Mouse (Mus musculus): ENCODE data around the gene Zfp810. TPM values are rescaled to one million over a fixed set of nuclear protein-coding genes. Genes with fewer than 3 reads are reported as not detected.

Zfp810 gene
- total and polyA plus RNA-seq, 3 experiments, result 4.3 to 6.7 (median 4.3) TPM

DNA sequence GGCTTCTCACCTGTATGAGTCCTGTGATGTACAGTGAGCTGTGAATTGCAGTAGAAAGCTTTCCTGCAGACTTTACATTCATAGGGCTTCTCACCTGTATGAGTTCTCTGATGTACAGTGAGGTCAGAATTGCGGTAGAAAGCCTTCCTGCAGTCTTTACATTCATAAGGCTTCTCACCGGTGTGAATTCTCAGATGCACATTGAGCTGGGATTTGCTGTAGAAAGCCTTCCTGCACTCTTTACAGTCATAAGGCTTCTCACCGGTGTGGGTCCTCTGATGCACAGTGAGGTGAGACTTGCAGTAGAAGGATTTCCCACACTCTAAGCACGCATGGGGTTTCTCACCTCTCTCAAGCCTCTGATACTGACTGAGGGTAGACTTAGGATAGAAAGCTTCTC, 28.7 kb downstream of the Zfp810 start:
- no peak for DNase-seq
- intact Hi-C loops (cut with DNase I), result no loop called here
- Histone ChIP-seq H3K27me3 (ENCODE audit: control insufficient read depth, insufficient read depth, low read length) (0 out of 2 replicates have a peak, but pooled peaks cover 1% of the 10 kb centered on the region), H3K27ac (no peak overlapping the region), H3K36me3 (ENCODE audit: control insufficient read depth, insufficient read depth, low read length) (peaks cover 9% of the 10 kb centered on the region), H3K79me2 (replicated peaks; ENCODE audit: control insufficient read depth, insufficient read depth, low read length) (no peaks in the 10 kb centered on the region), H3K4me1 (ENCODE audit: control insufficient read depth, insufficient read depth, low read length) (no peaks in the 10 kb centered on the region), H3K4me3 (no peak overlapping the region), H3K9ac (ENCODE audit: low read depth, low read length) (no peak overlapping the region)
- WGBS, result over 99% methylated on average over 4 of the region's 4 CpGs
- TF ChIP-seq CTCF (IDR thresholded peaks at IDR 0.05), result no peak
- no peak for TF ChIP-seq EP300 (IDR thresholded peaks at IDR 0.05; ENCODE audit: insufficient read depth, low read depth, low read length)
- TF ChIP-seq POLR2A (IDR thresholded peaks at IDR 0.05; ENCODE audit: insufficient read depth, low read depth, low read length), result no peak

DNA sequence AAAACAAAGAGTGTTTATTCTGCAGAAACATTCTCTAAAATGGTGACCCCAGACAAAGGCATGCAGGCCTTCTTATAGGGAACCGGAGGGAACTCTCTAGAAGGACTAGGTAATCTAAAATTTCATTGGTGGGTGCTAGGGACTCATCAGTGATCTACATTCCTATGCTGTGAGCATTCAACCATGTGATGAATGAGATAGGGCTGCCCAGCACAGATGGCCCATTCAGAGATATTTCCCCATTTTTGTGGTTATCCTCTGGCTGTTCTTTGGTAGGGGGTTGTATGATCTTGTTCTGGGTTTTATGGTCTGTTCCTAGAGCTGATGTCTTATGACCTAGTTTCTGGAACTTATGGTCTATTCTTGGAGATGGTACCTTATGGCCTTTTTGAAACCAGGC, 38.6 kb downstream of the Zfp810 start:
- no peaks in the 10 kb centered on the region for H3K36me3 ChIP-seq (ENCODE audit: control insufficient read depth, insufficient read depth, low read length)
- intact Hi-C loops (cut with DNase I), result no loop called here
- no peaks in the 10 kb centered on the region for H3K79me2 ChIP-seq (replicated peaks; ENCODE audit: control insufficient read depth, insufficient read depth, low read length)
- WGBS, result 97% methylated on average over 1 of the region's 1 CpGs
- no peak for TF ChIP-seq CTCF (IDR thresholded peaks at IDR 0.05)
- no peak for TF ChIP-seq POLR2A (IDR thresholded peaks at IDR 0.05; ENCODE audit: insufficient read depth, low read depth, low read length)
- TF ChIP-seq EP300 (IDR thresholded peaks at IDR 0.05; ENCODE audit: insufficient read depth, low read depth, low read length), result no peak
- no peaks in the 10 kb centered on the region for H3K4me1 ChIP-seq (ENCODE audit: control insufficient read depth, insufficient read depth, low read length)
- H3K9ac ChIP-seq (ENCODE audit: low read depth, low read length), result no peak overlapping the region
- H3K27me3 ChIP-seq (ENCODE audit: control insufficient read depth, insufficient read depth, low read length), result no peaks in the 10 kb centered on the region
- no peak for DNase-seq
- no peak overlapping the region for H3K27ac ChIP-seq
- H3K4me3 ChIP-seq, result no peak overlapping the region

DNA sequence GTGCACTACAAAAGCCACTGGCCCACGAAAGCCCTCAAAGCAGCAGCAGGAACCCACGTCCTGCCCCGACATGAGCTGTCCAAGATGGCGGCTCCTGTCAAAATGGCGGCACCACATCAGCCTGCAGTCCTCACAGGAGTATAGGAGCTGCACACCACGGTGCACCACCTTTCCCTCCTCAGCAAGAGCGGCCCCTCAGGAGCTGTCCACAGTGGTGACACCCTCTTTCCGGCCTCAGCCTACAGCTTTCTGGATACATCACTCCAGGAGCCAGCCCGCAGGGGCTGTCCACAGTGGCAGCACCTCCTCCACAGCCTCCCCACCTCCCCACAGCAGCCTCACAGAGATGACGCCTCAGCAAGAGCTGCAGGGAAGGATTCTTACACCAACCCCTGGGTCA, 44.8 kb downstream of the Zfp810 start:
- no peak for TF ChIP-seq CTCF (IDR thresholded peaks at IDR 0.05)
- TF ChIP-seq POLR2A (IDR thresholded peaks at IDR 0.05; ENCODE audit: insufficient read depth, low read depth, low read length), result no peak
- H3K27ac ChIP-seq, result no peak overlapping the region

DNA sequence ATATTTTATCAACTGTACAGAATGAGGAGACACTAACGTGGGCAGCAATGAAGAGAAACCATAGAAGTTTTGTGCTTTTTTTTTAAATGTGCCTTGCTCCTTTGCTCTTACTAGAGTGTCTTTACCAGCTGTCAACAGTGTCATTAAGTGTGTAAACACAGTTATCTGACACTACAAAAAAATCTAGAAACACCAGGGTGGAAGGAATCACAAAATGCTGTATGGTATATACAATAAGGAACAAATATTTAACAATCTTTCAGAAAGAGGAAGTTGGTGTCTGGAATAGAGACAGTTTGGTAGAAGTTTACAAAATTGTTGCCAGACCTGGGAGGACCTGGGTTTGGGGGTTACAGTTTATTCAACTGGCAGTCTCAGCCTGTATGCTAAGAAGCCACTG, 45.9 kb downstream of the Zfp810 start:
- intact Hi-C loops (cut with DNase I), result no loop called here
- no peak overlapping the region for H3K4me3 ChIP-seq
- no peaks in the 10 kb centered on the region for H3K36me3 ChIP-seq (ENCODE audit: control insufficient read depth, insufficient read depth, low read length)
- DNase-seq, result no peak
- TF ChIP-seq CTCF (IDR thresholded peaks at IDR 0.05), result no peak
- TF ChIP-seq EP300 (IDR thresholded peaks at IDR 0.05; ENCODE audit: insufficient read depth, low read depth, low read length), result no peak
- TF ChIP-seq POLR2A (IDR thresholded peaks at IDR 0.05; ENCODE audit: insufficient read depth, low read depth, low read length), result no peak
- no peaks in the 10 kb centered on the region for H3K27me3 ChIP-seq (ENCODE audit: control insufficient read depth, insufficient read depth, low read length)
- WGBS, result 89% methylated on average over 1 of the region's 1 CpGs
- H3K27ac ChIP-seq, result no peak overlapping the region
- no peak overlapping the region for H3K9ac ChIP-seq (ENCODE audit: low read depth, low read length)
- no peaks in the 10 kb centered on the region for H3K79me2 ChIP-seq (replicated peaks; ENCODE audit: control insufficient read depth, insufficient read depth, low read length)
- no peaks in the 10 kb centered on the region for H3K4me1 ChIP-seq (ENCODE audit: control insufficient read depth, insufficient read depth, low read length)

More for the DNA sequence above, 44.8 kb downstream of the Zfp810 start:
- H3K27me3 ChIP-seq (ENCODE audit: control insufficient read depth, insufficient read depth, low read length), result no peaks in the 10 kb centered on the region
- WGBS, result 85% methylated on average over 10 of the region's 10 CpGs
- H3K79me2 ChIP-seq (replicated peaks; ENCODE audit: control insufficient read depth, insufficient read depth, low read length), result no peaks in the 10 kb centered on the region
- intact Hi-C loops (cut with DNase I), result no loop called here
- H3K4me1 ChIP-seq (ENCODE audit: control insufficient read depth, insufficient read depth, low read length), result no peaks in the 10 kb centered on the region
- H3K4me3 ChIP-seq, result no peak overlapping the region
- DNase-seq, result no peak
- no peak overlapping the region for H3K9ac ChIP-seq (ENCODE audit: low read depth, low read length)
- no peaks in the 10 kb centered on the region for H3K36me3 ChIP-seq (ENCODE audit: control insufficient read depth, insufficient read depth, low read length)

DNA sequence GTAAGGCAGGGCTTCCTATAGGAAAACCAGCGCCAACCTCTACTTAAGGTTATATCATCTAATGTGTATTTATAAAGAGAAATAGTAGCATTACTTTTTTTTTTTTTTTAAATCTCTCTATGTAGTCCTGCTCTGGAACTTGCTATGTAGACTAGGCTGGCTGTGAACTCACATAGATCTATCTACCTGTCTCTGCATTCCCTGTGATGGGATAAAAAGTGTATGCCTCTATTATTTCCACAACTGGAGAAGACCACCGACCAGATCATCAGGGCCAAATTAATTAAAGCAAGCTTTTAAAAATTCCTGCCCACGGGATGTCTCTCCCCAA, 47.4 kb downstream of the Zfp810 start:
- WGBS, result 32% methylated on average over 3 of the region's 3 CpGs
- no peak for DNase-seq
- Histone ChIP-seq H3K36me3 (ENCODE audit: control insufficient read depth, insufficient read depth, low read length) (no peaks in the 10 kb centered on the region), H3K27me3 (ENCODE audit: control insufficient read depth, insufficient read depth, low read length) (no peaks in the 10 kb centered on the region), H3K9ac (ENCODE audit: low read depth, low read length) (no peak overlapping the region), H3K4me1 (ENCODE audit: control insufficient read depth, insufficient read depth, low read length) (no peaks in the 10 kb centered on the region), H3K4me3 (peak overlapping the region; percentile 50), H3K79me2 (replicated peaks; ENCODE audit: control insufficient read depth, insufficient read depth, low read length) (no peaks in the 10 kb centered on the region), H3K27ac (no peak overlapping the region)
- intact Hi-C loops (cut with DNase I), result no loop called here
- no peak for TF ChIP-seq CTCF (IDR thresholded peaks at IDR 0.05)

DNA sequence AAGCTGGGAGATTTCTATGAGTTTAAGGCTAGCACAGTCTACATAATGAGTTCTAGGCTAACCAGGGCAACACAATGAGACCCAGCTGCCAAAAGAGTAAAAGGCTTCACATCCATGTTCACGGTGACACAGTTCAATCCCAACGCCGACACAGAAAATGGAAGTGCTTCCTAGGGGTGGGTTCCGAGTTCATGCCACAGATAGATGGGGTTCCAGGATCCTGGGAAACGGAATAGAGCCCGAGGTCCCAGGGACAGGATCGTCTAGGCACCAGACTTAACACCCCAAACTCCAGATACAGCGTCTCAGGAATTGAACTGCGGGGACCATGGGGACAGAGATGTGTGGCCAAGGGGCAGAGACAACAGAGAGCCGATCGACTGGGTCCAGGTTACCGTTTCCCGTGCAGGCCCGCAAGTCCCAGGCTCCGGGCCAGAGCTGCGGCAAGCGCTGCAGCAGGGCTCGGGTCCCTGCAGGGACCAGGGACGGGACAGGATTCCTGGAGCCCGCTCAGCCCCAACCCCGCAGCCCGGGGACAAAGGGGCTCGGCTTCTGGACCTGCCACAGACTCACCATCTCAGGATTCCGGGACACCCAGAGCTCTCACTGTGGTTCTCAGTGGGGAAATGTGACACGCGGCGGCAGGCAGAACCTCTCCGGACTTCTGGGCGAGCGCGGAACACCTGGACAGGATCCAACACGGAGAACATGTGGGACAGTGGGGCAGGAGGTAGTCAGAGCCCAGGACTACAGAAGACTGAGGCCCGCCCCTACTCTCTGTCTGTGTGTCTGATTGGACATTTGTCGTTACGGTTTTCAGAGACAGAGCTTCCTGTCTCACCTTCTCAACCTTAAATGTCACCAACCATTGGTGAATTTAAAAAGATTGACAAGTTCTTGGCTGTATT, 48.0 kb downstream of the Zfp810 start, which contains the start of gene Zfp599:
Zfp599 (minus strand) TSS at position 712 of the 908 bp plus-strand sequence.
- 2% methylated on average over 35 of the region's 35 CpGs for WGBS
- Histone ChIP-seq H3K27me3 (ENCODE audit: control insufficient read depth, insufficient read depth, low read length) (no peaks in the 10 kb centered on the region), H3K4me3 (peak within 1 kb of the TSS; percentile 50), H3K9ac (ENCODE audit: low read depth, low read length) (peak within 1 kb of the TSS; percentile 28), H3K79me2 (replicated peaks; ENCODE audit: control insufficient read depth, insufficient read depth, low read length) (no peaks in the 10 kb centered on the region), H3K27ac (no peak within 1 kb of the TSS), H3K4me1 (ENCODE audit: control insufficient read depth, insufficient read depth, low read length) (no peaks in the 10 kb centered on the region), H3K36me3 (ENCODE audit: control insufficient read depth, insufficient read depth, low read length) (no peaks in the 10 kb centered on the region)
- peak; percentile 58 to 70 for DNase-seq
- intact Hi-C loops (cut with DNase I), result no loop called here
- no peak for TF ChIP-seq CTCF (IDR thresholded peaks at IDR 0.05)
- no peak for TF ChIP-seq POLR2A (IDR thresholded peaks at IDR 0.05; ENCODE audit: insufficient read depth, low read depth, low read length)
- no peak for TF ChIP-seq EP300 (IDR thresholded peaks at IDR 0.05; ENCODE audit: insufficient read depth, low read depth, low read length)

All from heart, adult 2 months (tissue).